Mouse (Mus musculus) adrenal gland, postnatal 10 days (tissue): ENCODE measurements around the gene 5830473C10Rik. TPM values are rescaled to one million over a fixed set of nuclear protein-coding genes. Genes with fewer than 3 reads are reported as not detected.

Source experiments
- DNase-seq: peaks from one replicate; pipeline ENCODE4 v3.0.0; 2021; ENCODE audit warnings: mixed read lengths
- long read RNA-seq, 2 experiments: library from polyadenylated mRNA; stranded (forward); transcript quantifications; one replicate each; pipeline ENCODE4 v2.0.0; 2021
- total RNA-seq, 2 experiments: library from RNA; stranded (reverse); gene quantifications; 2 replicates each; pipeline ENCODE4 v1.2.3; 2021

5830473C10Rik gene
- 10 to 100 TPM in 1 of 2 experiments, 1 to 10 TPM in 1; 5.5 to 10.4 TPM for total RNA-seq
- long read RNA-seq, experiment 1, transcript 5830473C10Rik-201 (14 exons, 2,308 nt), result major isoform, 11 of 27 reads
- long read RNA-seq, experiment 1, partial matches to known transcripts, result 4 of 27 reads
- long read RNA-seq, experiment 1, other reads (novel, unspliced or antisense), result 12 of 27 reads
- long read RNA-seq, experiment 2, result 0 reads

DNA sequence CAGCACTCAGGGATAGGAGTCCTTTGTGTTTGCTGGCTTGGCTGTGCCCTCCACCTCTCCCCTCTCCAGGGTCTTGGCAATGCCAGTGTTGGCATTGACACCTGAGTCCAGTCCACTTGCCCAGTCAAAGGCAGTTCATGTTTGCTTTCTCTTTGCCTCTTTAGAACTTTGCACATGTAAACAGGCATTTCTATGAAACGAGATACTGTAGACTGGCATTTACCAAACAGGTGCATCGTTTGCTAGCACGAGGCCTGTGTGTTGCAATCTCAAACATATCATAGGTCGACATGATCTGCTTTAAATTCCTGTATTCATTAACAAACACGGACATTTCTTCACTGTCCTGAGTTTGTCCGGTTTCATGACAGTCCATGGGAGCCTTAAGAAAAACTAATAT, at the start of gene 5830473C10Rik:
Gene 5830473C10Rik, plus strand, starts transcription at position 365 of the 400 bp plus-strand sequence.
- DNase-seq, result no peak

DNA sequence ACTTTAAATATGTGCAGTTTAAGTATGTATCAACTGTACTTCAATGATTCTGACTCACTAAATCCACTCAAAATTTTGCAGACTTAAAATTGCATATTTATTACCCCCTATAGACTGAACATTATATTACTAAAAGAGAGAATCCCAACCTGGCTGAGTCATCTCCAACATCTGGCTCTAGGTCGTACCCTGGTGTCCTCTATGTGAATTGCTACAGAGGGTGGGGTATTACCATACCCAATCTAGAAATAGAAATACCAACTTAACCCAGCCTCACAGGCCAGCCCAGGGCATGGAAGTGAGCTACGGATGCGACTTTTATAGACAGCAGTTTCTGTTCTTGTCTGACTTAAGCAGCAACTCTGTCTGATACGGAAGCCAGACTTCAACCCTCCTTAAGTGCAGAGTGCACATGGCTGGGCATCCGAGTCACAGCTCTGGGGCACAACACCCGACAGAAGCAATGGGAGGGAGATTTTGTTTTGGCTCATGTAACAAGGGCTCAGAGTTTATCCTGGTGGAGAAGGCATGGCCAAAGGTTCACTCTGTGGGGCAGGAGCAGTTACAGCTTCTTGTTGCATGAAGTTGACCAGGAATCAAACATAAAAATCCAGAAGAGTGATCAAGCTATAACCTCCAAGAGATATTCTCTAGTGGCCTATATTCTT, 48.5 kb upstream of the 5830473C10Rik start:
- no peak for DNase-seq

DNA sequence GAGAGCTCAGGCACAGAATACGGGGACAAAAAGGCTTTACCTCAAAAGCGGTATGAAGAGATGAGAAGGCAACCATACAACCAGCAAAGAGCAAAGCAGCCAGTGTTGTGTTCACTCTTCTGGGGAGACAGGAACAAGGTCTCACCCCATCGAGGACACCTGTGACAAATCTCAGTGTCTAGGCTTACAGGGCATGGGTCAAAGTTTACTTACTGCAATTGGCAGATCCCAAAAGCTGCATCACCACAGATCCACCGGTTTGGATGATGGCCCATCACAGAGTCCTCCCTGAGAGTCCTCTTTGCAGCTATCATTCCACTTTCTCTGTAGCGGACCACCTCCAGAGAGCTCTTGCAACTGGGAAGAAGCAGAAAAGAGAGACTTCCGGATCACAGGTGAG, 45.3 kb upstream of the 5830473C10Rik start:
- DNase-seq, result no peak

DNA sequence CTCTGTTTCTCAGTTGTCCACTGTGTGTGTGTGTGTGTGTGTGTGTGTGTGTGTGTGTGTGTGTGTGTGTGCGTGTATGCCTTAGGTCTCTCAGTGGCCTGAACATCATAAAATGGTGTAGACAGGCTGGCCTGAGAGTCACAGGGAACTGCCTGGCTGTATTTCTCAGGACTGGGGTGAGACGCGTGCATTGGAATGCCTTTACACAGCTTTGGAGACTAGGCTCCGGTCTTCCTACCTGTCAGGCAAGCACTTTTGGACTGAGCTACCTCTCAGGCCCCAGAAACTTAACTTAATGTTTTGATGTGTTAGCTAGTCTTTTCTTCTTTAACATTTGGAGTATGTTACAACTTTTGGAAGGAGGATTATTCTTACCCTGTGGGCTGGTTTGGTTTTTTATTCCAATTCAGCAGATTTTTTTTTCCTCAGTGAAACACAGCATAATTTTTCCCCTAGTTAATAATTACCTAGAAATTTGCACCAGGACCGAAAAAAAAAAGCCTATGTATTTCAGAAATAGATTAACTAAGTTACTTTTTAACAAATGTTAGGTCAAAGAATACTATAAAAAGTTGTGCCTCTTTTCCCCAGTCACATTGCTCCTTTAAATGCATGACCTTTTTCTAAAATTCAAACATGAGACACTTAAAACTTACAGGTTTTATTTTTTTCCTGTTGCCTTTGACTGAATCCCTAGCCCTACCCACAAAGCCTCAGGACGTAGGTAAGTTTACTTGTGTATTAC, 42.4 kb upstream of the 5830473C10Rik start, which contains the start of gene Afm:
Gene Afm, plus strand, starts transcription at position 577 of the 745 bp plus-strand sequence.
- no peak for DNase-seq

DNA sequence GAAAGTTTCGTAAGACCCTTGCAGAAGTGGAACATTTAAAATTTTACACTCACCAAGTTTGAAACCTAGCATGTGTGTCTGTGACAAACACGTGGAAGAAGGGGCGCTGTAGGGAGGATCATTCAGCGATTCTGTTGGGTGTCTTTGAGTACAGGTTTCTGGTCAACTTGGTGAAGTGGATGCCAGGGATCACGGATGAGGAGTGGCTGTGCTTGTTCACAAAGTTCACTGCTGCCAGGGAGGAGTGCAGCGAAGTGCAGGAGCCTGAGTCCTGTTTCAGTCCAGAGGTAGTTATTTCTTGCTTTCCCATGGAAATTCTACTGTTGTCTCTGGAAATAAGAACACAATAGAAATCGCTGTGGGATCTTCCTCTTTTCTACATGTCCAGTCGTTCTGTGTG, 9.7 kb upstream of the 5830473C10Rik start:
- no peak for DNase-seq

DNA sequence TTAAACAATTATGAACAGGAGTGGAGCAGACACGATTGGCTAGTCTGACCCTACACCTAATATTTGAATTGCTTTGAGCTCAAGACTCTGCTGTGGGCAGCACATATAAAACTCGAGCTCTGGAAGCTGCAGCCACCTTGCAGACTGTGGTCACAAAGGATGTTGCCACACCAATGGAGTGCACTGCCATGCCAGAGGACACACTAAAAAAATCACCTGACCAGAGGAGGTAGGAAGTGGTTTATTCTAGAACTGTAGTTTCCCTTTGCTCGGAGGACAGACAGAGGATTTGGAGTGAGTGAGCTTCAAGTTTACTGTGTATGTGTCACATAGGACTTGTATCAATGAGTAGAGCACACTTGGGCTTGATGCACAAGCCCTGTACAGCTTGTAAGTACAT, 4.9 kb upstream of the 5830473C10Rik start:
- DNase-seq, result no peak

DNA sequence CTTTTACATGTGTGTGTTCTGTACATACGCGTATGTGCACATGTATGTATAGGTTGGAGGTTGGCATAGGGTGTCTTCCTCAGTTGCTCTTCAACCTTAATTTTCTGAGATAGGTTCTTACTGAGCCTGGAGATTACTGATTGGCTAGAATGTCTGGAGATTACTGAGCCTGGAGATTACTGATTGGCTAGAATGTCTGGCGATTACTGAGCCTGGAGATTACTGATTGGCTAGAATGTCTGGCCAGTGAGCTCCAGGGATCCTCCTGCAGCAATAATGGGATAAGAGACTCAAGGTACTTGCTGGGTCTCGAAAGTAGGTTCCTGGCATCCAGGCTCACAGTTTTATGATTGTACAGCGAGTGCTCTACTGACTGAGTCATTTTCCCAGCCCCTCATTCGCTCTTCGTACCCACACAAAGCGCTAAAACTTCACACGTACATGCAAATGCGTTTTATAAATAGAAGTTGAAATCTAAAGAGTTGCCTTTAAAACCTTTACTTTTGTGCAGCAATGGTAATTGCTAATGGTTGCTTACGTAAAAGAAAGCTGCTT, 891 bp downstream of the 5830473C10Rik start:
- no peak for DNase-seq

DNA sequence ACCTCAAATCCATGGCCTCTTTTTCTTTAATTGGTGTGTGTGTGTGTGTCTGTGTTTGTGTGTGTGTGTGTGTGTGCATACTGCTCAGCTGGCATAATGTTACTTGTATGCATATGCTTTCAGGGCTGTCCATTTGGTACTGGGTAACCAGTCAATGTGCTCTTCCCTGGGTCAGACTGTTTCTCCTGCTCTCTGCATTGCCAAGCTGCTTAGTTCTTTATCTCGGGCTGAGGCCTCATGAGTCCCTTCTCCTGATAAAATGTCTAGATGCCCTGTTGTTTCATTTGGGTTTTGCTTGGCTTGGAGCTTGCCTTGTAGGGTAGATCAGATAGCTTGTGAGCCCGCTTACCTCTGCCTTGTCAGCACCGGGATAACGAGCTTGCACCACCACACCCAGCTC, 2.0 kb downstream of the 5830473C10Rik start:
- DNase-seq, result no peak

DNA sequence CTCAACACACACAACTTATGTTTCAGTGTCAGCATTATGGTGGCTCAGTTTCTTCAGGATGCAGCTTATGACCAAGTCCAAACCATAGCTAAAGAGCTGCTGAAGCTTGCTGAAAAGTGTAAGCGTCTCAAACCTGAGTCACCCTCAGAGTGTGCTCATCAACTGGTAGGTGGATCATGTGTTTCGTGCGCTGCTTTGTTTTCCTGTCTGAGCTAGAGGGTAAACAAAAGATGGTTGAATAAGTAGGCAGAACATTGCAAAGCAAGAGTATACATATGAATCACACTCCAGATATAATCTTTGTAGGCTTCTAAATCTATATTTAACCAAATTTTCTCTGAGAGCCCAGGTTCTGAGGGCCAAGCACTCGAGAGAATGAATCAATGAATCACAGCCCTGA, 3.3 kb downstream of the 5830473C10Rik start:
- no peak for DNase-seq

DNA sequence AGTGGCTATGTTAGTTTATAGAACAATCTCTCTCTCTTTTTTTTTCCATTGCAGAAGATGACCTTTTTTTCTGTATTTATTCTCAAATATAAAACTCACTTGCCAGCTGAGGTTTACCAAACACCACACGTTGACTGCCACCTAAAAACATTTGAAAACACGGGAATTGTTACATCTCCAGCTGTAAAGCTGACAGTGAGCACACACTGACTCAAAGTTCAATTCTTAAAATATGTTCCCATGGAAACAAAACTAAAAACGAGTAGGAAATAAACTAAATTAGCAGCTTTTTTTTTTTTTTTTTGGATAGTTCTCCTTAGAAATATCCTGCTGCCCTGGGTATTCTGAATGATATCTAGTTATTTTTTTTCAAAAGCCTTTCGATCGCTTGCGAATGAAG, 4.3 kb downstream of the 5830473C10Rik start:
- DNase-seq, result no peak

DNA sequence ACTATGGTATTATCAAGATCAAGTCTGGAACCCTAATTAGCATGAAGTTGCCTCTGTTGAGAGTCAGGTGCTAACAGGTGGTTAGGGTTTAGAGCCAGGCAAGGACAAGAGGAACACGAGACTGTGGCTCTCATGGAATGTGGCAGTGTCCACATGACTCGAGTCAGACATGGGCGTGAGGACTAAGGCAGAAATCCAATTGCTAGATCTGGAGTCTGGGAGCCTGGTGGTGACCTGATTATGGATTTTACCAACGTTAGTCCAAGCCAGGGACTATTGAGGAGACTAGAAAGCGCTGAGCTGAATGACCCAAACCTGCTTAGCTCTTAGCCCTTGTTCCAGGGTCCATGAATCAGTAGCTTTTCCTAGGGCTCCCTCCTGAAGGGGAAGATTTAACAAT, 6.9 kb downstream of the 5830473C10Rik start:
- DNase-seq, result no peak

DNA sequence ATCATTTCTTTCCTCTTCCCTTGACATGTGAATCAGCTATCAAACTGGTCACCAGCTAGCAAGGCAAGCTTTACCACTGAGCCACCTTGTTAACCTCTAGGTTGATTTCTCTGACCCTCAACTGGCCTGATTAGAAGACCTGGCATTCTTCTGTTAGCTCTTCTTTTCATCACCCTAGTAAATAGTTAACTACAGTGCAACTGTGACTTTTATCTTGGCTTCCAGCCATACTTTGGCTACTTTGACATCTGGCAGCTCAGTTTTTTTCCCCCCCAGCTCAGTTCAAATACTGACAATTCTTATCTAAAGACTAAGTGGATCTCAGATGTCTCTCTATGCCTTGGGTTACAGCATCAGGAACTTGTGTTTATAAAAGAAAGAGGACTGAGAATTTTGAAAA, 7.4 kb downstream of the 5830473C10Rik start:
- DNase-seq, result no peak

DNA sequence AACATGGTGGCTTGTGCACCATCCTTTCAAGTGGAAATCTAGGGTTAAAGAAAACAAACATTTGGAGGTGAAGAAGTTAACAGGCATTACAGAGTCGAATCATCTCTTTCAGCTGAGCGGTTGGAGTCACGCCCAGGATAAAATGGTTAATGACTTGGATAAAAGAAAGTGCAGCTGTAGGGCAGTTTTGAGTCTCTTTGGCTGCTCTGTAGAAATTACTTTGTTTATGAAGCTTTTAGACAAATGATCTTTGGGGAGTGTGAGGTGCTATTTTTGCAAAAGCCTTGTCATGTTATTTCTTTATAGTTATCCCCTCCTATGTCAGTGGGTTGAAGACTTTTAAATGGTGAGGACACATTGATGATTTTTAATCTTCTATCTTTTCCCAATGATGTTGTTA, 10.3 kb downstream of the 5830473C10Rik start:
- no peak for DNase-seq

DNA sequence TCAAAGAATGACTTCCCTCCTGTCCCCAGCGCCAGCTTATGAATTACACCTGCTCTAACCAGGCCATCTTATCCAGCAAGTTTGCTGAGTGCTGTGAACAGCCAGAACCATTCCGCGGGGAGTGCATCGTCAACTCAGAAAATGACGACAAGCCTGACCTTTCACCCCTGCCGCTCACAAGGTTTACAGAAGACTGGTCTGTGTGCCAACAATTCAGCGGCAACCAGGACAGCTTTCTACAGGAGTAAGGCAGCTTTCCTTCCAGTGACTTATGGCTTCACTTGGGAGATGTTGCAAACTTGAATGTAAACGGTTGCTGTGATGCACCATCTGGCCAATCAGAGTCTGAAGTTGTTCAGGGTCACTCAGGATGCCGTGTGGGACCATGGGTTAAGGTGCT, 16.8 kb downstream of the 5830473C10Rik start:
- DNase-seq, result peak; percentile 44

DNA sequence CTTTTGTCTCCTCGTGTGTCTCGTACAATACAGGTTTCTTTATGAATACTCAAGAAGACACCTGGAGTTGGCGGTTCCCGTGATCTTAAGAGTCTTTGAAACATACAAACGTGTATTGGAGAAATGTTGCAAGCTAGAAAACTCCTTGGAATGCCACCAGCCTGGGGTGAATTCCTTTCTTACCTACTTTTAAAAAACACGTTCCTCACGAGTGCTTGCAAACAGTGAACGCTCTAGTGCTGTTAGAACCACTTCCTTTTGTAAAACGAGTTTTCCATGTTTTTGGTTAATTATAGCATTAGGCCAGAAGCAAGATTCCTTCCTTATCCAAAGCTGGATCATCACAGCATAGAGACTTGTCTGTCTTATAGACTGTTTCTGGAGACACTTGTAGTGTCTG, 18.6 kb downstream of the 5830473C10Rik start:
- DNase-seq, result no peak

DNA sequence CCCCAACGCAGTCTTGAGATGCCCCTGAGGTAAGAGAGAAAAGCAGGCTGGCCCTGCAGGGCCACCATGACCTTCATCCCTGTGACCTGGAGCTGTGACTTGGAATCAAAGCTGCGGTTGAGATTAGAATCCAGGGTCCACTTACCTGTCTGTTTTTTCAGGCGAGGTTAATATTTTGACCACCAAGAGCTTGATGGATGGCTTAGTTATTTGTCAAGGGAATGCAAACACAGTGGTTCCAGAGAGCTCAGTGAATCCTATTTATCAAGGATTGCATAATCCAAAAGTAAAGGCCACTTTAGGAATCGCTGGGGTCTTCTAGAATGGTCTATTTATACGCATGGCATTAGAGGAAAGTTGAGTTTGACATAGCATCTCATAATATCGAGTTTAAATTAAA, 21.3 kb downstream of the 5830473C10Rik start:
- DNase-seq, result no peak

DNA sequence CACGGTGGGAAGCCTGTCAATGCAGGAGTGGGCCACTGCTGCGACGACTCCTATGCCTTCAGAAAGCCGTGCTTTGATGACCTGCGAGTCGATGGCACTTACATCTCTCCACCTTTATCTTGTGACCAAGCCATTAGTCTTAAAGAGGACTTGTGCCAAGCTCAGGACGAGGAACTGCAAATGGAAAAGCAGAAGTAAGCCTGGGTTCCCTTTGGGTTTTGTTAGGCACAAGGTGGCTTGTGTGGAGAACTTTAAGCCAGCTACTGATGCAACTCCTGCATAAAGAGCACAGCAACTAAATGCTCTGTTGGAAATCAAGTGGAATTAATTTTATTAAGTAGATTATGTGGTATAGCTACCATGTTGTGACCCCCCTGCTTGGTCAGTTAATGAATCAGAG, 23.9 kb downstream of the 5830473C10Rik start:
- no peak for DNase-seq

DNA sequence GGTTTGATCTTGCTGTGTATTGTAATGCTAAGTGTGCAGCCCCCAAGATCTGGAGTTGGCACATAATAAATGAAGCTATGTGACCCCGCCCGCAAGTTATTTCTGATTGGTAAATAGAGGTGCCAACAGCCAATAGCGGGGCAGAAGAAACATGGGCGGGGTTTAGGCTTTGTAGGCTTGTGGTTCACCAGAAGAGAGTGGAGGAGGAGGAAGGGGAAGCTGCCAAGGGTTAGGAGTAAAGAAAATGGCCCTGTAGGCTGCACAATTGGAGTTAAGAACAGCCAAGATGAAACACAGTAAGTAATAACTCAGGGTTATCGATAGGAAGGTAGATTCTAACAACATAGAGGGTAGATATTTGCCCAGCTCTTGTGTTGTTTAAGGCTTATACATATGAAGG, 25.6 kb downstream of the 5830473C10Rik start:
- DNase-seq, result no peak

DNA sequence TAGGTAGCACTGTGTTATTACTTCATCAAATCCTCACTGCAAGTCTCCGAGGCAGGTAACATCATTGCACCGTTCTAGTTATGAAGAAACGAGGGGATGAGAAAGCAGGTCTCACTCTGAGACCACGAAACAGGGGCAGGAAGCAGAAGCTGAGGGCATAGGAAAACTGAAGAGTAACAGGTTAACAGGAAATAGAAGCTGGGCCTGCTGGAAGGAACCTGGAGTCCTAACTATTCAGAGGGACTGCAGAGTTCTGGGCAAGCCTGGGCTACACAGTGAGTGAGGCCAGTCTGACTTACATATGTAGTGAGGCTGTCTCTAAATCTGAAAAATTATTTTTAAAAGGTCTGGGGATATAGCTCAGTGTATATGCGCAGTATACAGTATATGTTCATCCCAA, 27.2 kb downstream of the 5830473C10Rik start:
- DNase-seq, result no peak

DNA sequence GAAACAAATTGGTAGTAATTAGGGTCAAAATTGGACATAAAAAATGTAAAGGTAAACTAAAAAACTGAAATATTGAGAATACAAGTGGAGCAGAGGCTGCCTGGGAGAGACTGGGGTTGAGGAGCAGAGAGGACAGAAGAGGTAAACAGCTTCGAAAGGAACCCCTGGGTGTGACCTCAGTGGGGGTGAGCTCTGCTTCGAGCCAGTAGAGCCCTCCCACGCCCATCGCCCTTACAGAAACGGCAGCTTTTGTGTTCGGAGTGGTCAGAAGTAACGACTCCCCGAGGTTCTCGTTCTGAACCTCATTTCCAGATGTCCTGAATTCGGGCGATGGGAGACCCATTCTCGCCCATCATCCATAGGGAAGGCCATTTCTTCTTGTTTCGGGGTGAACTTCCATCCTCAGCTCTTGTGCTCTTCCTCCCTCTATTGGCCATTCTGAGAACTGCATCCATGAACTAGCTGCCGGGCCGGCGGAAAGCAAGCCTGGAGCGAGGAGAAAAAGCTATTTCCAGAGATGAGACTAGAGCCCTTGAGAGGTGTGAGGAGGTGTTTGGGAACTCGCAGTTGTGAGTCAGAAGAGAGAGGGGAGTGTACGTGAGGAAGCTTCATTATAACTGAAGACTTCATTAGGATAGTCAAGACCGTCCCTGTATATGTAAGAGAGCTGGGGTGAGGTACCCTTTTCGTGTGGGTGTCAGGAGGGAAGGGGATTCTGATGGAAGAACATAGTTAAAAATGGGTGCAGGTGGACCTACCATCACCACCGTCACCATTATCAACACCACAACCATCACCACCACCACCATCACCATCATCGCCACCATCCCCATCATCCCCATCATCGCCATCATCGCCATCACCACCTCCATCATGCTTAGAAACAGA, 28.0 kb downstream of the 5830473C10Rik start:
- peak; percentile 76 for DNase-seq

DNA sequence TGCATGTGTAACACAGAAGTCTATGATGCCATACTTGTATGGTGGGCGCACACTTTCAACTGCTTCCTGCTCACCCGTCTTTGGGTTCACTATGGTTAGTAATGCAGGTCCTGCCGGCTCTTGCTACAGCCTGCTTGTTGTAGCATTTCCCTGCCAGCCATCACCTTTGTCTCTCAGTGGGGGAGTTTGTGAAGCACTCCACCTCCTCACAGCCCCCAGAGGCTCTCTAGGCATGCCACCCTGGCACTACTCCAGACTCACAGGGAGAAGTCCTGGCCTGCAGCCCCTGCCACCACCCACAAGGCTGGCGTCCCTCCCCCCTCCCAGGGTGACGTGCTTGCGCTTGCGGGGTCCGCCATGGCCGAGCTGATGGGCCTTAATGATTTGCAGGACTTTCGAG, 29.8 kb downstream of the 5830473C10Rik start:
- DNase-seq, result no peak

DNA sequence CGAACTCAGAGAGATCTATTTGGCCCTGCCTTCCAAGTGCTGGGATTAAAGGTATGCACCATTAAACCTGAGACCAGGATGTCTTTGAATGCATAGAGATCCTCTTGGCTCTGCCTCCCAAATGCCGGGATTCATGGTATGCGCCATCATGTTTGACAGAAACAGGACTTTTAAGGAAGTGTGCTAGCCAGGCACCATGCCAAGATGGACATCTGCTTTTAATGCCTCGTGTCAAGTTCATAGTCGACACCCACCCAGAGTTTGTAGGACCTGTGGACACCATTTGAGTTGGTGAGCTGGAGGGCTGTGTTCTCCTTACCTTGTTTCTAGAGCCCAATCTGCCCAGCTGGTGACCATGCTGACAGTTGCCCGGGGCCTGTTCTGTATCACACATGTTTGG, 31.0 kb downstream of the 5830473C10Rik start:
- DNase-seq, result no peak
